Mouse (Mus musculus): ENCODE measurements around the gene Pard3.

DNA sequence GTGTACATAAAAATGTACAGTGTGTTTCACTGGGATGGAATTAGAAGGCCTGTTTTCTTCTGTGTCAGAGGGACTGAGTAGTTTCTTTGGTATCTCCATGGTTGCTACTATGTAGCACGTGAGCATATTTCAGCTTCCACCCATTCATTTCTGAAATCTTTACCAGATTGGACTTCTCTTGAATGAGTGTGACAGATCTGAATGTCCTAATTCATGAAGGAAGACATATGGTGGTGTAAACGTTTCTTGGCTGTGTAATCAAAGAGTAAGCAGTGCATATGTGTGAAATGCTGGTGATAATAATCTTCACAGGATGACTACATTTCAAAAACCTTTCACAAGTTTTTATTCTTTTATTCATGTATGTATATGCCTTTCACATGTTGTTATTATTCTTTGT is 3.9 kb upstream of the Pard3 start:
- no peak for TF ChIP-seq EP300 (optimal IDR thresholded peaks at IDR 0.05)
- TF ChIP-seq CTCF (IDR thresholded peaks at IDR 0.05; ENCODE audit: low read depth): no peak

All from stomach, postnatal 0 days (tissue).